Mouse (Mus musculus) limb, embryonic 14.5 days (tissue): Measurements from ENCODE around the gene Gm3532. TPM values are rescaled to one million over a fixed set of nuclear protein-coding genes. Genes with fewer than 3 reads are reported as not detected.
"Not testable (repeated sequence)": the region's sequence is repeated elsewhere in the genome, so short reads cannot be mapped to it uniquely, and the experiment has no call there.

Experiments
- ATAC-seq: fragments of 200-750 bp; cut with Nextera tagmentation; 2 replicates; pipeline ENCODE4 v1.8.0; 2017; ENCODE audit warnings: low read depth, moderate number of reproducible peaks, moderate TSS enrichment; ENCODE audit not compliant: low FRiP score
- DNase-seq: peaks from one replicate; pipeline ENCODE4 v3.0.0-alpha.2; 2015; ENCODE audit warnings: low spot score
- H3K27ac ChIP-seq: fragments of 300-500 bp; sonication (generic); replicated peaks from 2 replicates; pipeline ENCODE4 v1.5.1; 2014; ENCODE audit warnings: low read depth, mild to moderate bottlenecking, low read length, moderate library complexity, mixed read lengths
- H3K27me3 ChIP-seq: fragments of 300-500 bp; sonication (generic); 2 replicates; pipeline ENCODE4 v1.6.1; 2014; ENCODE audit warnings: low read length, mixed read lengths; ENCODE audit not compliant: control insufficient read depth, insufficient read depth
- H3K36me3 ChIP-seq: fragments of 300-500 bp; sonication (generic); 2 replicates; pipeline ENCODE4 v1.6.1; 2014; ENCODE audit warnings: mild to moderate bottlenecking, low read length, moderate library complexity, mixed read lengths; ENCODE audit not compliant: control insufficient read depth, insufficient read depth
- H3K4me1 ChIP-seq: fragments of 300-500 bp; sonication (generic); 2 replicates; pipeline ENCODE4 v1.6.1; 2014; ENCODE audit warnings: antibody characterized with exemption, low read length, mixed read lengths; ENCODE audit not compliant: control insufficient read depth, insufficient read depth
- H3K4me2 ChIP-seq: fragments of 300-500 bp; sonication (generic); replicated peaks from 2 replicates; pipeline ENCODE4 v1.6.1; 2014; ENCODE audit warnings: low read depth, mild to moderate bottlenecking, low read length, moderate library complexity; ENCODE audit not compliant: severe bottlenecking
- H3K4me3 ChIP-seq: fragments of 300-500 bp; sonication (generic); replicated peaks from 2 replicates; pipeline ENCODE4 v1.5.1; 2014; ENCODE audit warnings: low read length
- H3K9ac ChIP-seq: fragments of 300-500 bp; sonication (generic); 2 replicates; pipeline ENCODE4 v1.6.1; 2014; ENCODE audit warnings: mild to moderate bottlenecking, low read depth, low read length, moderate library complexity; ENCODE audit not compliant: severe bottlenecking
- H3K9me3 ChIP-seq: fragments of 300-500 bp; sonication (generic); 2 replicates; pipeline ENCODE4 v1.6.1; 2016; ENCODE audit warnings: low read length; ENCODE audit not compliant: control insufficient read depth
- WGBS: fragments of 180-500 bp; shearing (Covaris S2); extraction: QIAGEN DNeasy Blood & Tissue Kit; methylation state at CpG from one replicate; pipeline ENCODE4 v1.1.7; 2014; 5-methylcytosine and 5-hydroxymethylcytosine counted together
- polyA plus RNA-seq, 2 experiments: library from polyadenylated mRNA; depleted of rRNA in 1 of 2; stranded (reverse) in 1 of 2; unstranded in 1 of 2; fragments of >200 nt; fragmentation: Nextera tagmentation in 1 of 2; extraction: Ambion mirVana in 1 of 2; gene quantifications; 2 replicates each; pipeline versions ENCODE4 v1.2.1 to v1.2.3; 2012 to 2014

Gm3532 gene
- polyA plus RNA-seq (2012; rRNA removed) = 0.08 TPM in 1 of 2 replicates, not detected in the other
- polyA plus RNA-seq (2014; fragmentation: Nextera tagmentation; extraction: Ambion mirVana) = not detected in 2 replicates

- not testable (repeated sequence) for H3K4me2 ChIP-seq, H3K4me1 ChIP-seq, H3K27ac ChIP-seq, H3K36me3 ChIP-seq, ATAC-seq, DNase-seq, H3K9ac ChIP-seq, H3K9me3 ChIP-seq, H3K27me3 ChIP-seq, H3K4me3 ChIP-seq
- WGBS = no CpG with 5 or more reads among the region's 2 CpGs
Measured at GRCm38 (mm10) chr14:5538196-5538595, at the start of gene Gm3532. Gene Gm3532 (plus strand): TSS chr14:5538496.

- not testable (repeated sequence) for H3K9me3 ChIP-seq, H3K9ac ChIP-seq, H3K36me3 ChIP-seq, ATAC-seq, H3K4me2 ChIP-seq, DNase-seq, H3K27ac ChIP-seq, H3K27me3 ChIP-seq, H3K4me3 ChIP-seq, H3K4me1 ChIP-seq
- no CpG with 5 or more reads among the region's 35 CpGs for WGBS
Measured at GRCm38 (mm10) chr14:5501374-5501773, 36.9 kb upstream of the Gm3532 start, which contains the start of gene Gm3488. Gene Gm3488 (plus strand): TSS chr14:5501674.

Other genes with a start within 250 kb of the Gm3532 start
- not detected in 2 replicates for gene Gm3542, start 203.6 kb upstream of the Gm3532 start, polyA plus RNA-seq (2012; rRNA removed)
- not detected in 2 replicates for gene Gm3542, start 203.6 kb upstream of the Gm3532 start, polyA plus RNA-seq (2014; fragmentation: Nextera tagmentation; extraction: Ambion mirVana)
- gene Gm3500, start 149.4 kb upstream of the Gm3532 start, polyA plus RNA-seq (2012; rRNA removed) = 0.05 and 0.16 TPM in 2 replicates
- gene Gm3500, start 149.4 kb upstream of the Gm3532 start, polyA plus RNA-seq (2014; fragmentation: Nextera tagmentation; extraction: Ambion mirVana) = not detected in 2 replicates
- gene Gm3194, start 83.0 kb upstream of the Gm3532 start, polyA plus RNA-seq (2012; rRNA removed) = 2.2 TPM in 2 replicates
- gene Gm3194, start 83.0 kb upstream of the Gm3532 start, polyA plus RNA-seq (2014; fragmentation: Nextera tagmentation; extraction: Ambion mirVana) = 0.54 and 1.00 TPM in 2 replicates
- not detected in 2 replicates for gene Gm8246, start 60.7 kb upstream of the Gm3532 start, polyA plus RNA-seq (2012; rRNA removed)
- gene Gm8246, start 60.7 kb upstream of the Gm3532 start, polyA plus RNA-seq (2014; fragmentation: Nextera tagmentation; extraction: Ambion mirVana) = not detected in 2 replicates
- not detected in 2 replicates for gene Gm3187, start 54.3 kb upstream of the Gm3532 start, polyA plus RNA-seq (2012; rRNA removed)
- not detected in 2 replicates for gene Gm3187, start 54.3 kb upstream of the Gm3532 start, polyA plus RNA-seq (2014; fragmentation: Nextera tagmentation; extraction: Ambion mirVana)
- 1.0 TPM in 2 replicates for gene Gm3488, start 36.8 kb upstream of the Gm3532 start, polyA plus RNA-seq (2012; rRNA removed)
- gene Gm3488, start 36.8 kb upstream of the Gm3532 start, polyA plus RNA-seq (2014; fragmentation: Nextera tagmentation; extraction: Ambion mirVana) = 0.40 and 0.91 TPM in 2 replicates
- gene Gm8265, start 94.5 kb downstream of the Gm3532 start, polyA plus RNA-seq (2012; rRNA removed) = not detected in 2 replicates
- not detected in 2 replicates for gene Gm8265, start 94.5 kb downstream of the Gm3532 start, polyA plus RNA-seq (2014; fragmentation: Nextera tagmentation; extraction: Ambion mirVana)
- gene Gm9603, start 149.0 kb downstream of the Gm3532 start, polyA plus RNA-seq (2012; rRNA removed) = not detected in 2 replicates
- not detected in 2 replicates for gene Gm9603, start 149.0 kb downstream of the Gm3532 start, polyA plus RNA-seq (2014; fragmentation: Nextera tagmentation; extraction: Ambion mirVana)
- gene Gm3373, start 203.1 kb downstream of the Gm3532 start, polyA plus RNA-seq (2012; rRNA removed) = 0.40 and 0.53 TPM in 2 replicates
- gene Gm3373, start 203.1 kb downstream of the Gm3532 start, polyA plus RNA-seq (2014; fragmentation: Nextera tagmentation; extraction: Ambion mirVana) = 0.23 TPM in 1 of 2 replicates, not detected in the other